Mouse (Mus musculus): ENCODE measurements around the gene H2-Q1. TPM values are rescaled to one million over a fixed set of nuclear protein-coding genes. Genes with fewer than 3 reads are reported as not detected.
"Not testable (repeated sequence)": the region's sequence is repeated elsewhere in the genome, so short reads cannot be mapped to it uniquely, and the experiment has no call there.

Gene H2-Q1
- total RNA-seq (2021), result under 1 TPM; 0.21 to 0.25 TPM
- long read RNA-seq, experiment 1, result 0 reads
- long read RNA-seq, experiment 2, result 0 reads

GRCm38 (mm10) chr17:35320327-35321081 lies at the start of gene H2-Q1:
TSS of gene H2-Q1 (plus strand) at chr17:35320405.
- no peak for DNase-seq (ENCODE audit: low spot score in 2 of 2)

DNA sequence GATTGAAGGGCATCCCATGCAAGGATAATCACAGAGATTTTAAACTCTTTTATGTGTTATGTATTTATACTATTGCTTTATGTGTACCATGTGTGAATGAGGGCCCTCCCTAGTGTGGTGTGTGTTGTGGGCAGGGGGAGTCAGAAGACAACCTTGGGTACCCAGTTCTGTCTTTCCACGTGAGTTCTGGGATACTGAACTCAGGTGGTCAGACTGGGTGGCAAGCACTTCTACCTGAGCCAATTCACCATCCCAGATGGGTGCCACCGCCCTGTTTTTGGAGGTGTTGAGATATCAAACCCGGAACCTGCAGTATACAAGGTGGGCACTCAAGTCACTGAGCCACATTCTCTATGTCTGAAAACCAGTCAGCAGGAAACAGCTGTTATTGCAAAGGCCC lies 48.0 kb upstream of the H2-Q1 start:
- DNase-seq (ENCODE audit: low spot score in 2 of 2), result no peak

DNA sequence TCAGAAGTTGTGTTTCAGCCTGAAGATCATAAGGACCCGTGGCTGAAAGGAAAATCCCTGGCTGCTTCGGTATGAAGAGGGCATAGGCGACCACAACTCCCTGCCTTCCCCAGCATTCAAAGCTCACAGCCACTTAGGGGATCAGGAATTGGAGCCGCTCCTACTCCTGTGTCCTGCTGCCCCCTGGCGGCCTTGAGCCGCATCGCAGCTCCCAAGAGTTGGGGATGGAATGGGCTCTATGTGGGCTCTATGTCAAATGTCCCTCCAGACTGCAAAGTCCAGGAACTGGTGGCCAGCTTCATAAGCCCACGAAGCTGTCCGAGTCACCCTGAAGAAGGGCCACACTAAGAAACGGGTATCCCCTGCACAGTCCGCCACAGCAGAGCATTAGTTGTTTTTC lies 45.4 kb upstream of the H2-Q1 start:
- peak; percentile 83 to 85 for DNase-seq (ENCODE audit: low spot score in 2 of 2)

DNA sequence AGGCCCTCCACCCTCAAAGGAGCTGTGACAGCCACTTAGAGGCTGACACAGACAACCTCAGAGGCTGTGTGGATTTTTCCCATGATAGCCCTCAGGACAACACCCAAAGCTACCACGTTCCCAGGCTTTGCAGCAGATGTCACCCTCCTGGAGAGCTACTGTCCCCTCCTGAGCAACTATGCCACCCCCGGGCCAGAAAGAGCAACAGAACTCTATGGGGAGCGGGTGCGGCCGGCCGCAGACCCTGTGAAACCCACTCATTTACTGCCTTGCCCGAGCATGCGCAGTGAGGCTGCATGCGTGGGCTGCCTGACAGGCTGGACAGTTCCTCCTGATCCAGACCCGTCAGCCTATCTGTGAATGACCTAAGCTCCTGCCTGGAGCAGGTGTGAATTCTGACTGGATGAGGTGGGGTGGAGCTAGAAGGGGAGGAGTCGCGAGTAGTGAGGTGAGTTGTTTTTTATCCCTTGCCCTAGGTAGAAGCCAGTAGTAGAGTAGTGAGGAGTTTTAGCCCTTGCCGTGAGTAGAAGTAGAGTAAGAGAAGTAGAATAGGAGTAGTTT lies 43.8 kb upstream of the H2-Q1 start:
- no peak for DNase-seq (ENCODE audit: low spot score in 2 of 2)

DNA sequence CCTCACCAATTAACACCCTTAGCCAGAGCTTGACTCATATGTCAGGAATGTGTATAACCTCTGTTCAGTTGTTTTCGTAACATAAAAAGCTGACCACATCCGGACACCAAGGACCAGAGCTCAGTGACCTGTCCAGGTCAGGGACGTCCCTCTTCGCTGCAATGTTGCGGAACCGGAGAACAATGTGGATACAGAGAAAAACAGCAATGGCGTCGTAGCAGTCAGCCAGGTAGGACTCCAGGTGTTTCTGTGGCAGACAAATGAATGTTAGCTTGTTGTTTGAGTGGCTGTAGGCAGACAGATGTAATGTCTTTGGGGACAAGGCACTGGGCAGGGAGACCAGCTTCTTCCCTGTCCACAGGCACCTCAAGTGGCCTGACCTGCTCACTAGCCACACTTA lies 42.2 kb upstream of the H2-Q1 start:
- no peak for DNase-seq (ENCODE audit: low spot score in 2 of 2)

DNA sequence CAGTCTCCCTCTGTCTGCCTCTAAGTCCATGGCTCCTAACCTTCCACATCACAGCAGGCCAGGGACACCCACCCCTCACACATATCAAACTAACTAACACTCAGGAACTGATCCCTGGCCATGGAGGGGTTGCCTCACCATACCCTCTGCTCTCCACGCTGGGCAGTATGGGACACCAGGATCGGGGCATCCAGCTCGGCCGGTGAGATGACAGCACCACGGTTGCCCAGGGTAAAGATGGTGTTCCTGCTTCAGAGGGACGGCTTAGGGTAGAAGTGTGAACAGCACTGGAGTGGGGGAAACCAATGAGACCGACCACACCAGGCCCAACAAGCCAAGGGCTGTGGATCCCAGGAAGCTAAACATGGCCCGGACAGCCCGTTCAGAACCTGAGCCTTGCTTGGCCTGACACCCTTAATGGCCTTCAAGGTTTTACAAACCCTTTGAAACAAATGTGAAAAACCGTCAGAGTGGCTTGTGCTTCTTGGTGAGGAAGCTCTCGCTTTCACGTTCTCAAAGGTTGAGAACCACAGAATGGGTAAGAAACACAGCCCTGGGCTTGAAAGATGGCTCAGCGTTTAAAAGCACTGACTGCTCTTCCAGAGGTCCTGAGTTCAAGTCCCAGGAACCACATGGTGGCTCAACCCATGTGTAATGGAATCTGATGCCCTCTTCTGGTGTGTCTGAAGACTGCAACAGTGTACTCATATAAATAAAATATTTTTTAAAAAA lies 41.1 kb upstream of the H2-Q1 start:
- DNase-seq (ENCODE audit: low spot score in 2 of 2), result no peak

DNA sequence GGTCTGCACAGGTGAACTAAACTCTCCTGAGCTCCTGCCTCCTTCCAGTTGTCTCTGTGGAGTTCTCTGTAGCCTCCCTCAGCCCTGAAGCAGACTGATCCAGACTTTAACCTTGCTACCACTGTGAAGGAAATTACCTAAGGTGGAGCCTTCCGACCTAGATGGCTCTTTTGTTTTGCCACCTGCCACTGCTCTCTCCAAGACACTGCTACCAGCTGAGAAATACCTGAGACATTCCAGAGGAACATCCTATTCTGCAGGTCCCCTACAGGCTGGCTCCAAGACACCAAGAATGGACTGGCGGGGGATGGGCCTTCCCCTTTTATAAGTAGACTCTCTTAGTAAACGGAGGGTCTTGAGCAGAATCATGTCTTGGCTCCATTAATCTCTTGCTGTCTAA lies 39.9 kb upstream of the H2-Q1 start:
- no peak for DNase-seq (ENCODE audit: low spot score in 2 of 2)

GRCm38 (mm10) chr17:35285431-35285830 lies 34.8 kb upstream of the H2-Q1 start:
- DNase-seq (ENCODE audit: low spot score in 2 of 2), result no peak

DNA sequence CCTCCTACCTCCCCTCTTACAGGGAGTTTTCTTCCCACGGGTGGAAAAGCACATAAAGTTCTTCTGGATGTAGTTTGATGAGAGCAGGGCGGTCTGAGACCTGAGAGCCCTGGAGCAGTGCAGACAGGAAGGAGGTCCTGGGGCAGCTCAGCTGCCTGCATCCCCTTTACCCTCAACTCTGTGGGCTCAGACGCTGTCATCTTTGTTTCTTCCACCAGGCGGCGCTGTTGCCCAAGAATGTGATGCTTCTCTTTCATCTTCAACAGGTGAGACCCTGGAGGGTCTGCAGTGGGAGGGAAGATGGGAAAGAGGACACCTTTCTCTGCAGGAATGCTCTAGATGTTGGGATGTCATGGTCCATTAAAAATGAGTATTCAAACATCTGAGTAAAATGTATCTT lies 24.4 kb upstream of the H2-Q1 start:
- DNase-seq (ENCODE audit: low spot score in 2 of 2), result peak; percentile 35 to 54

DNA sequence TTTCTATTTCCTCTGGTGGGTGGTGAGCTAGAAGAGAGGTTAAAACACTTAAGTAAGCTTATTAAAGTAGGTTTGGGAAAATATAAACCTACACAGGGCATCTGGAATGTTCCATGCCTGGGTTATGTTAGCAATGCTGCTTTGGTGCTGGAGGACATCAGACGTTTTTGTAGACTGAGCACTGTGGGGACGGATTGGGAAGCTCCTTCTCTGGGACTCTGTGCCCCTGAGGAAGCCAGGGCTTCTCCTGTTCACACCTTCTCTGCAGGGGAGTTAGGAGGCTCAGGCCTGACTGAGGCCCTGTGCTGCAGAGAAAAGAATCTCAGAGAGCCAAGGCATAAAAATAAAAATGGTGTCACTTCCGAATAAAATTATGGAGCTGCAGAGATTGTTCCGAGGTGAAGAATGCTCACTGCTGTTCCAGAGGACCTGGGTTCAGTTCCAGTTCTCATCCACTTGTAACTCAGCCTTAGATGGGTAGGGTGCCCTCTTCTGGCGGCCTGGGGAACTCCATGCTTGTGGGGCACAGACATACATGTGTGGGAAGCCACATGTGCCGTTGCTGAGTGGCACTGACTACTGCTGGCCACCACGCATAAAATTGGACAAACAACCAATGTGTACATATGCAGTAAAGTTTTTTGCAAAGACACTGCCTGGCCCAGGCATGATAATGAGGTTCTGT lies 19.8 kb upstream of the H2-Q1 start:
- not testable (repeated sequence) for DNase-seq (ENCODE audit: low spot score in 2 of 2)

DNA sequence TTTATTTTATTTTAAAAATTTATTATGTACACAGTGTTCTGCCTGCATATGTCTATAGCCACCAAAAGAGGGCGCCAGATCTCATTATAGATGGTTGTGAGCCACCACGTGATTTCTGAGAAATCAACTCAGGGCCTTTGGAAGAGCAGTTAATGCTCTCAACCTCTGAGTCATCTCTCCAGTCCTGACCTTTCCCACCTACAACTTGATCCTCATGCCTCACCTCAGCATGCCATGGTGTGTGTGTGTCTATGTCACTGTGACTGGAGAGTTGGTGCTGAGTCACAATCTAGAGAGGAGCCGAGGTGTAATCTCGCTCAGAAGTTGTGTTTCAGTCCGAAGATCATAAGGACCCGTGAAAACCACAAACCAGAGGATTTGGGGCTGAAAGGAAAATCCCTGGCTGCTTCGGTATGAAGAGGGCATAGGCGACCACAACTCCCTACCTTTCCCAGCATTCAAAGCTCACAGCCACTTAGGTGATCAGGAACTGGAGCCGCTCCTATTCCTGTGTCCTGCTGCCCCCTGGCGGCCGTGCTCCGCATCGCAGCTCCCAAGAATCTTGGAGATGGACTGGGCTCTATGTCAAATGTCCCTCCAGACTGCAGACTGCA lies 18.5 kb upstream of the H2-Q1 start:
- peak; percentile 83 to 86 for DNase-seq (ENCODE audit: low spot score in 2 of 2)

DNA sequence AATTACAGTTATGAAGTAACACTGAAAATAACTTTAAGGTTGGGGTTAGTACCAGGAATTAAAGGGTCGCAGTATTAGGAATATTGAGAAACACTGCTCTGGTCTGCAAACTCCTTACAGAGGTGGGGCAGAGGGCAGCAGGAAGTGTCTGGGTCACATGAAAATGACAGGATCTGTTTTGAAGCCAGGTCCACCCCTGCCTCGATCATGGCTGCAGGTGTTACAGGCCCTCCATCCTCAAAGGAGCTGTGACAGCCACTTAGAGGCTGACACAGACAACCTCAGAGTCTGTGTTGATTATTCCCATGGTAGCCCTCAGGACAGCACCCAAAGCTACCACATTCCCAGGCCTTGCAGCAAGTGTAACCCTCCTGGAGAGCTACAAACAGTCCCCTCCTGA lies 16.9 kb upstream of the H2-Q1 start:
- no peak for DNase-seq (ENCODE audit: low spot score in 2 of 2)

- no peak for DNase-seq (ENCODE audit: low spot score in 2 of 2)
Measured at GRCm38 (mm10) chr17:35303756-35304350, 16.4 kb upstream of the H2-Q1 start.

- no peak for DNase-seq (ENCODE audit: low spot score in 2 of 2)
Measured at GRCm38 (mm10) chr17:35304478-35304877, 15.7 kb upstream of the H2-Q1 start.

DNA sequence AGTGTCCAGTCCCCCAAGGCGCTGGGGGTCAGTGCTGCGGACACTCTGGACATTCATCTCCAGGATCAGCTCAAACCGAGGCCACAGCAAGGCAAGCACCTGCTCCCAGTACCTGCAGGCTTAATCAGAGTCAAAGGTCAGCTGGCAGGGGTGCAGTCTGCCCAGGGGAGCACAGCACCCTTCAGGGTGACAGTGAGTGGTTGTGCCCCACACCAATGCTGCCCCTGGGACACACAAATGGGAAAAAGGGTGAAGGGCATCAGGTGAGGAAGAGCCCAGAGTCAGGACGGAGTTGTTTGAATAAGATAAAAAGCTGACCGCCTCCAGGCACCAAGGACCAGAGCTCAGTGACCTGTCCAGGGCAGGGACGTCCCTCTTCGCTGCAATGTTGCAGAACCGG lies 15.3 kb upstream of the H2-Q1 start:
- not testable (repeated sequence) for DNase-seq (ENCODE audit: low spot score in 2 of 2)

- no peak for DNase-seq (ENCODE audit: low spot score in 2 of 2)
Measured at GRCm38 (mm10) chr17:35318671-35319070, 1.5 kb upstream of the H2-Q1 start.

DNA sequence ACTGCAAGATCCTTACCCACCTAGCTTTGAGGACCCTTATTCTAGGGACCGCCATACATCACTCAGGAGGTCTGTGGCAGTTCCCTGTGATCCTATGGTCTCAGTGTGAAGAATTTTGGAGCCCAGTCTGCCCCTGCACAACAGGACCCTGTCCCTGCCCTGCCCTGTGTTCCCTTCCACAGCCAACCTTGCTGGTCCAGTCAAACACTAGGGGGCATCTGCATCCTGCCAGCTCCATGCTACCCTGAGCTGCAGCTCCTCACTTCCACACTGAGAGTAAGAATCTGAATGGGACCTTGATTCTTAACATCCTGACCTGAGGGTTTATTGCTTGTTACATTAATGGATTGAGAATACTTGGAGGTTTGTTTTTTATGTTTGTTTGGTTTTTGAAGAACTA lies 4.9 kb downstream of the H2-Q1 start:
- DNase-seq (ENCODE audit: low spot score in 2 of 2), result not testable (repeated sequence)

DNA sequence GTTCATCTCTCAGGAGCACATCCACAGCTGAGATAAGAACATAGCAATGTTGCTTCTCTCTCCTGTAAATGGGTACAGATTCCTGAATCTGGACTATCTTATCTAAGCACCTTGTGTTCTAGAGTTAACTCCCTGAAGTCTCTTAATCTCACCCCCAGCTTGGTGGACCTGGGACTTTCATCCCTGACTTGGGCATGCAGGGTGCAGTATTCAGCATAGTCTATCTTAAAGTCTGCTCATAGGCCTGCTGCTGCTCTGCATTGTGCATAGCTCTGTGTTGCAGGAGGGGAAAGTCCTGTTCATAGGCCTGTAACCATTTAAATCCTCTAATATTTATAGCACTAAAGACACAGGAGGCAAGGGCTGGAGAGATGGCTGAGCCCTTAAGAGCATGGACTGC lies 5.8 kb downstream of the H2-Q1 start:
- DNase-seq (ENCODE audit: low spot score in 2 of 2), result not testable (repeated sequence)

GRCm38 (mm10) chr17:35329714-35330113 lies 9.5 kb downstream of the H2-Q1 start:
- not testable (repeated sequence) for DNase-seq (ENCODE audit: low spot score in 2 of 2)

- not testable (repeated sequence) for DNase-seq (ENCODE audit: low spot score in 2 of 2)
Measured at GRCm38 (mm10) chr17:35331546-35331945, 11.3 kb downstream of the H2-Q1 start.
